Mouse (Mus musculus) central nervous system, embryonic 14 days (tissue): ENCODE results near the gene Gabarap. TPM values are rescaled to one million over a fixed set of nuclear protein-coding genes. Genes with fewer than 3 reads are reported as not detected.

Source experiments
- polyA plus RNA-seq: library from polyadenylated mRNA; depleted of rRNA; stranded (reverse); fragments of >200 nt; gene quantifications from 2 replicates; pipeline ENCODE4 v1.2.3, GENCODE M21; 2012; rRNA removed

Gene Gabarap
- polyA plus RNA-seq: 521 and 610 TPM in 2 replicates

DNA sequence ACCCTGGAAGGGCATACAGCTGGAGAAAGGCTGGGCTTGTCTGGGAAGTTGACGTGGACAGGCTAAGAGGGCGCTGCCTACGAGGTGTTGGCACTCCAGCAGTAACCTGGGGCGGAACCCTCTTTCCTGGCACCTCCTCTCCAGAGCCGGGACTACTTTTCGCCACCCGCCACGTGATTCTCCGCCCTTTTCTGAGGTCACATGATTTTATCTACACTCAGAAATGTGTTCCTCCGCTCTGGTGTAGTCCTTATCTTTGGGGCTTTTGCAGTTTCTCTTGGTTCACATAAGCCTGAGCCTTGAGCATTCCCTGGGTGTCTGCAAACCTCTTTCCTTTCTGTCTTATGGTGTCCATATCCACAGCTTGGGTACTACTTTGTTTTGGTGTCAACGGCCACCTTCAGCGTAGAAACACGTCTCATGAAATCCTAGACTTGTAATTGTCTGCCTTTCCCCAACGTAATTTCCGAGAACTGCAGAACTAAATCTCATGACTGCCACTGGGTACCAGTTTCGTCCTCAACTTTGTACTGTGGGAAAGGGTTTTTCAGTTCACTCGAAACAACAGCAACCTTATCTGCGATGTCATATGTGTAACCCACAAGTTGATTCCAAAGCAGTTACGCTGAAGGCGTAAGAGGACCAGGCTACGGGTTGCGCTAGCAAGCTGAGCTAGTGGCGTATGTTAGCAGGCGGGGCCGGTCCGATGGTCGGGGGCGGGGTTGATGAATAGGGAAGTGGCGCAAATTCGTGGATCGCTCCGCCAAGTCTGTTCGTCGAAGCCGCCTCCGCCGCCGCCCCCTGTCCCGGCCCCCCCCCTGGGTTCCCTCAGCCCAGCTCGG is at the start of gene Gabarap:
Gabarap (plus strand) TSS at position 294 of the 842 bp plus-strand sequence.

DNA sequence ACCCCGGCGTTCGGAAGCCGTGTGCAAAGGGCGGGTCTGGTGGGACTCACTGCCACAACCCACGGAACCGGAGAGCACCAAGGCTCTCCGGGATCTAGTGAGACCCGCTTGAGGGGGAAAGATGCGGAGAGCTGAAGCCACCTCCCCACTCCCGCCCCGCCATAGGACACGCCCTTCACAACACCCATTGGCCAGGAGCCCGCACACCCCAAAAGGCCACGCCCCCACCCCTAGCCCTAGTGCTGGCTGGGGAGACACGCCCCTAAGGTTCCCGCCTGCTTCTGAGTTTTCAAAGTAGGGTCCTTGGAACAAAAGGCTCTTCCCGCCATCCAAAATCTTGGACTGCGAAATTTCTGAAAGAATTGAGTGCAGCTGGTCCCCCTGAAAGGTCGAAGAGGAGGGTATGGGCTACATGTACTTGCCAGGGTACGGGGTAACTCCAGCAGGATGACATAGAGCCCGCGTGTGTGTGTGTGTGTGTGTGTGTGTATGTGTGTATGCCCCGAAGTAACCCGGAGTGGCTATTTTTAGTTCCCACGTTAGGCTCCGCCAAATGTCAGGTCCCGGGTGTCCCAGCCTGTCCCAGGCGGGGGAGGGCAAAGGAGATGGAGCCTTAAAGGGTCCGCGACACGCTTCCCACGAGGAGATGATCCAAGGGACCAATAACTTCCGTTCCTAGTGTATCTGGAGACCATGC is 42.7 kb upstream of the Gabarap start, which contains the start of gene Slc2a4:
Slc2a4 (minus strand) TSS at position 123 of the 697 bp plus-strand sequence.

DNA sequence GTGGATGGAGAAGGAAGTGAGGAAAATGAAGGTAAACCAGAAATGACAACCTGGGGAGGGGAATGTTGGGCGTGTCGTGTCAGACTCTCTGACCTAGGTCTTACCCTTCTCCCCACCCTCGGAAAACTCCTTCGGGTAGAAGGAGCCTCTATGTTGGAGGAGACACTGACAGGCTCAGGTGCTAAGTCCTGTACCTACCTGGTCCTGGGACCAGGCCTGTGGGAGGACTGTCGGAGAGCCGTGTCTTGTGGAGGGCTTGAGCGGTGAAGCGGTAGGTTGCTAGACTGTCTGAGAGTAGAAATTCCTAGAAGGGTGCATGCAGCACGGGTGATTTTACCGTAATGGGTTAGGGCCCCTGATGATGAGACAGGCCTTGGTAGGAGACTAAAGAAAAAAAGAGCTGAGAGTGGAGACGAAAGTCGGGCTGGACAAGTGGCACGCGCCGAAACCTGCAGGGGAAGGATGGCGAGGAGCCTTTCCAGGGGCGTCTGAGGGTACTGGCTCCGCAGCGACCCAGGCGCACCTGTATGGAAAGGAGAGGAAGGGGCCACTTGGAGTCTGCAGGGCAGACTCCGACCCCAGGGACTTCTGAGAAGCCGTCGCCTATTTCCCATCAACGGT is 26.2 kb upstream of the Gabarap start, which contains the start of gene Cldn7:
Cldn7 (plus strand) TSS at position 130 of the 621 bp plus-strand sequence.

DNA sequence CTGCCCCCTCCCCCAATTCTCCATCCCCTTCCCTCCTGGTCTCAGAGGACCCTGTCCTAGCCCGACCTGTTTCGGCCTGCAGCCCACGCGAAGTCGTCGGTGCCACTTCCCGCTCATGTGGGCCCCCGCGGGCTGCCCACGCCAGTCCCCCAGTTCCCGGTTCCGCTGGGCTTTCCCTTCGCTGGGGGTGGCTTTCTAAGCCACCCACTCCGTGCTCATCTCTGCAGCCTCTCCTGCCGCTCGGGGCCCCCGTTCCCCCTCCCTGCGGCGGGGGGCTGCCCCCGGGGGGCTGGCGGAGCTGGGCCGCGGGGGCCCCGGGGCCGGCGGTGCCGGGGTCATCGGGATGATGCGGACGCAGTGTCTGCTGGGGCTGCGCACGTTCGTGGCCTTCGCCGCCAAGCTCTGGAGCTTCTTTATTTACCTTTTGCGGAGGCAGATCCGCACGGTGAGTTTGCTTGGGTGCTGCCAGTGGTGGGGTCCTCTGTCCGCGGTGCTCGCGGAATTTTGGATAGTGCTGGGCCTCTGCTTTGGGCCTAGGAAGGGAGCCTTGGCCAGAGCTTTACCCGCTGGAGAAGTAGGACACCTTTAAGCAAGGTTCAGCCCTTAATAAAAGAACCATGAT is 9.7 kb upstream of the Gabarap start, which contains the start of gene Ctdnep1:
Ctdnep1 (plus strand) TSS at position 16 of the 622 bp plus-strand sequence.

DNA sequence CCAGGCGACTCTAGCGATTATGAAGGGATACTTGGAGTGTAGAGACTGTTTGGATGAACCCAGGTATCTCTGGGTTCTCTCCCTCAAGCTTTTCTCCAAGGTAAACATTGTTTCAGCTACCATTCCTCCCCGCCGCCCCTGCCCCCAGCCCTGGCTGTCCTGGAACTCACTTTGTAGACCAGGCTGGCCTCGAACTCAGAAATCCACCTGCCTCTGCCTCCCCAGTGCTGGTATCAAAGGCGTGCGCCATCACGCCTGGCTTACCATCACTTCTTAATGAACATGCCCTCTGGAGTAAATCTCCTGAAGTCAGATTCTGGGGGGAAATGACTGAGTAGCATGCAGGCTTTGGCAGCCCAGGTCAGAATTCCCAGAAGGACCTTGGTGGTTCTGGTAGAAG is 8.7 kb upstream of the Gabarap start, which contains the start of gene Elp5:
Elp5 (minus strand) TSS at position 293 of the 400 bp plus-strand sequence.

DNA sequence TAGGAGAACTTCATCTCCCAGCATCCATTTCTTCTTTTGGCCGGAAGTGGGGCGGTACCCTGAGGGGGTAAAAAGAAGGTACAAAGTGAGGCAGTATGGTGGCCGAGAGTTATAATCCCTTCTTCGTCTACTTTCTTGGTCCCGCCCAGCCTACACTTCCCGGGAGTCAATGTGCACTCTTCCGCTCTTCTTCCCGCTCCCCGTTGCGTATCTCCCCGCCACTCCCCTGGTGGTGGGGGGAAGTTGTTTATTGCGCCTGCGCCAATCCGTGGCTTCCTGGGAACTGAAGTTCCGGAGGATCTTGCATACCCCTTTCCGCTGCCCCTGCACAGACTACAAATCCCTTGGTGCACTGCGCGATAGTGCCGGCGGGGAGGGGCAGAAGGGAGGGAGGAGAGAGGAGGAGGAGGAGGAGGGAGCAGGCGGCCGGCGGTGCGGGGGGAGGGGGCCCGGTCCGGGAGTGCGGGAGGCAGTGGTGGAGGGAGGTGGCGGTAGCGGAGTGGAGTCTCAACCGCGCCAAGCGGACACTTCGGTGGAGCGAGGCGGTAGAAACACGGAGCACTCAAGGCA is 4.5 kb downstream of the Gabarap start, which contains the start of gene Phf23:
Phf23 (plus strand) TSS at position 387 of the 570 bp plus-strand sequence.

DNA sequence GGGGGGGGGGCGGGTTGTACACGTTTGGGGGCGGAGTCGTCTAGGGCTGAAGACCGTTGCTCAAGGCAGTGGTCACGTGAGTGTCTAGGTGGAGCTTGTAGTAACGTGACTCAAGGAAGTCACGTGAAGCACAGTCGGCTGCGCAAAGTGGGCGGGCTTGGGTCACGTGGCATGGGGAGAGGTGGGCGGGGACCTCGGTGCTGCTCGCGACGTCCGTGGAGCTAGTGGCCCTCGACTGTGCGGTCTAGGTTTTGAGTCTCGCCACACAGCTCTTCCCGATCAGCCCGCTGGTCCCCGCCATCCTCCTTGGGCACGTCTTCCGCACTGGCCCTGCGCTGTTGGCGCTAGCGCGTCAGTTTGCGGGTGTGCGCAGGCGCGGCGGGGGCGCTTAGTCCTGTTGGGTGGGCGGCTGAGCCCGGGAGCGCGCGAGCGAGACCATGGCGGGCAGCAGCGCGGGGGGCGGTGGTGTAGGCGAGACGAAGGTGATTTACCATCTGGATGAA is 9.5 kb downstream of the Gabarap start, which contains the start of gene Dvl2:
Dvl2 (plus strand) TSS at position 200 of the 503 bp plus-strand sequence.

DNA sequence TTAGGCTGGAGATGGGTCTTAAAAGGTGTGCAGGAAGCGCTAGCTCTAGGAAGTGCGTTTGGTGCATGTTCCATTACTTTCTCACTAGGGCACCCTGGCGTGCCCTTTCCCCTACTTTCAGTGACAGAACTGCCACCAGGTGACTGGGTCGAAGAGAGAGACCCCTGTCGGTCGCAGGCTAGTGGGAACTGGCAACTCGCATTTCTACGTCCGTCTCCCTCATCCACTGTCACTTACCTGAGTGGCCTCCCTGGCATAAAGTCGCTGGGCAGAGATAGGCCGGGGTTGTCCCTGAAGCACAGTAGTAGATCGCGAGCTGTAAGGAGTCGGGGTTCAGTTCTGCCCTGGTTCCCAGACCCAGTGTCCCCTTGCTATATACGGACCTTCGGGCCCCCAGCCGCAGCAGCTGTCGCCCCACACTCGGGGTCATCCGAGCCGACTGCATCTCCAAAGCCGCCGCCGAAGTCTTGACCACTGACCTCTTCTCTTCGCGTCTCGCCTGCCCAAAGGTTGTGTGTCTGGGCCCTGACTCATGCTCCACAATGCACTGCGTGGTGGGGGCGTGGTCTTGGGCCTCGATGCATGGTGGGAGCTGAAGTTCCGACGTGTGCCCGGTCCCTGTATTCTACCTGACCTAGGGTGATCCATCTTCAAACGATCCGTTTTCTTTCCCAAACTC is 24.1 kb downstream of the Gabarap start, which contains the start of gene Acadvl:
Acadvl (minus strand) TSS at position 532 of the 679 bp plus-strand sequence.

DNA sequence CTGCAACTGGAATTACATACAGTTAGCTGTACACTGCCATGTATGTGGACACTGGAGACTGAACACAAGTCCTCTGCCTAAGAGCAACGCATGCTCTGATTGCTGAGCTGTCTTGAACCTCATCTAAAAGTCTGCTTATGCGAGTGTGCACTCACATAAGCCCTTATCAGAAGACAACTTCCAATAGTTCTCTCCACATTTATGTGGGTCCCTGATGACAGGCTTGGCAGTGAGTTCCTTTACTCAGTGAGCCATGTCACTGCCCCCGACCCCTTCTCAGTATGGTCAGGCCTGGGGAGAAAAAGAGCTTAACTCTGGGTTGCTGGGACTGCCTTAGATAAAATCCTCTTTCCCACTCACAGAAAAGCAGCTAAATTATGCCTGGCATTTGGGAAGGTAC is 25.7 kb downstream of the Gabarap start, which contains the start of gene Dlg4:
Dlg4 (plus strand) TSS at position 274 of the 400 bp plus-strand sequence.

Other genes starting within 250 kb of the Gabarap start
- 59.4 and 63.8 TPM in 2 replicates for gene Polr2a, start 232.5 kb upstream of the Gabarap start, polyA plus RNA-seq
- gene Slc35g3, start 229.2 kb upstream of the Gabarap start, polyA plus RNA-seq: 0.84 and 1.1 TPM in 2 replicates
- gene Zbtb4, start 225.2 kb upstream of the Gabarap start, polyA plus RNA-seq: 9.7 and 10.8 TPM in 2 replicates
- 2.9 and 12.3 TPM in 2 replicates for gene Chrnb1, start 195.2 kb upstream of the Gabarap start, polyA plus RNA-seq
- 20.0 and 20.9 TPM in 2 replicates for gene Fgf11, start 189.3 kb upstream of the Gabarap start, polyA plus RNA-seq
- 0.17 and 0.46 TPM in 2 replicates for gene Tmem102, start 185.5 kb upstream of the Gabarap start, polyA plus RNA-seq
- gene Gm39566, start 175.8 kb upstream of the Gabarap start, polyA plus RNA-seq: not detected in 2 replicates
- gene Spem2, start 172.7 kb upstream of the Gabarap start, polyA plus RNA-seq: not detected in 2 replicates
- 1.5 and 2.1 TPM in 2 replicates for gene Spem1, start 169.0 kb upstream of the Gabarap start, polyA plus RNA-seq
- 125 and 136 TPM in 2 replicates for gene Nlgn2, start 153.4 kb upstream of the Gabarap start, polyA plus RNA-seq
- 203 and 228 TPM in 2 replicates for gene Tmem256, start 152.6 kb upstream of the Gabarap start, polyA plus RNA-seq
- gene Plscr3, start 144.8 kb upstream of the Gabarap start, polyA plus RNA-seq: 98.8 and 111 TPM in 2 replicates
- 0.05 and 0.81 TPM in 2 replicates for gene Tnk1, start 132.4 kb upstream of the Gabarap start, polyA plus RNA-seq
- not detected in 2 replicates for gene Tmem95, start 113.1 kb upstream of the Gabarap start, polyA plus RNA-seq
- 1.7 and 2.3 TPM in 2 replicates for gene Kctd11, start 109.7 kb upstream of the Gabarap start, polyA plus RNA-seq
- 0.90 and 1.4 TPM in 2 replicates for gene Acap1, start 95.6 kb upstream of the Gabarap start, polyA plus RNA-seq
- 11.9 and 13.9 TPM in 2 replicates for gene 2810408A11Rik, start 90.2 kb upstream of the Gabarap start, polyA plus RNA-seq
- 113 and 134 TPM in 2 replicates for gene Neurl4, start 90.1 kb upstream of the Gabarap start, polyA plus RNA-seq
- 100 and 101 TPM in 2 replicates for gene Gps2, start 77.3 kb upstream of the Gabarap start, polyA plus RNA-seq
- gene Eif5a, start 69.2 kb upstream of the Gabarap start, polyA plus RNA-seq: 830 and 831 TPM in 2 replicates
- gene Ybx2, start 55.3 kb upstream of the Gabarap start, polyA plus RNA-seq: 43.9 and 49.9 TPM in 2 replicates
- gene Slc2a4, start 43.0 kb upstream of the Gabarap start, polyA plus RNA-seq: 9.7 and 10.0 TPM in 2 replicates
- 0.27 and 3.1 TPM in 2 replicates for gene Cldn7, start 26.4 kb upstream of the Gabarap start, polyA plus RNA-seq
- 101 and 111 TPM in 2 replicates for gene Ctdnep1, start 10.0 kb upstream of the Gabarap start, polyA plus RNA-seq
- gene Elp5, start 8.6 kb upstream of the Gabarap start, polyA plus RNA-seq: 127 and 144 TPM in 2 replicates
- gene Phf23, start 4.6 kb downstream of the Gabarap start, polyA plus RNA-seq: 60.2 and 65.1 TPM in 2 replicates
- gene Dvl2, start 9.5 kb downstream of the Gabarap start, polyA plus RNA-seq: 42.8 and 47.8 TPM in 2 replicates
- gene Acadvl, start 24.3 kb downstream of the Gabarap start, polyA plus RNA-seq: 45.6 and 50.3 TPM in 2 replicates
- gene Dlg4, start 25.8 kb downstream of the Gabarap start, polyA plus RNA-seq: 202 and 211 TPM in 2 replicates
- 2.0 and 2.2 TPM in 2 replicates for gene Asgr1, start 62.9 kb downstream of the Gabarap start, polyA plus RNA-seq
- 0.05 TPM in 1 of 2 replicates, not detected in the other for gene Asgr2, start 101.5 kb downstream of the Gabarap start, polyA plus RNA-seq
- 0.61 and 0.74 TPM in 2 replicates for gene Mgl2, start 139.2 kb downstream of the Gabarap start, polyA plus RNA-seq
- 1.0 and 1.2 TPM in 2 replicates for gene Clec10a, start 165.1 kb downstream of the Gabarap start, polyA plus RNA-seq
- gene Slc16a11, start 221.6 kb downstream of the Gabarap start, polyA plus RNA-seq: 2.5 and 4.8 TPM in 2 replicates
- 12.4 and 12.5 TPM in 2 replicates for gene Slc16a13, start 229.9 kb downstream of the Gabarap start, polyA plus RNA-seq
- 5.7 and 6.6 TPM in 2 replicates for gene Bcl6b, start 238.7 kb downstream of the Gabarap start, polyA plus RNA-seq
- 174 and 197 TPM in 2 replicates for gene 0610010K14Rik, start 246.8 kb downstream of the Gabarap start, polyA plus RNA-seq
- 15.3 and 17.5 TPM in 2 replicates for gene Gm21988, start 248.7 kb downstream of the Gabarap start, polyA plus RNA-seq
- 69.4 and 72.3 TPM in 2 replicates for gene Rnasek, start 248.7 kb downstream of the Gabarap start, polyA plus RNA-seq